Mouse (Mus musculus) heart, embryonic 13.5 days (tissue): ENCODE measurements around the gene BC016579. TPM values are rescaled to one million over a fixed set of nuclear protein-coding genes. Genes with fewer than 3 reads are reported as not detected.

Experiments used
- ATAC-seq: fragments of 200-750 bp; cut with Nextera tagmentation; 2 replicates; pipeline ENCODE4 v1.8.0; 2017; ENCODE audit warnings: moderate TSS enrichment; ENCODE audit not compliant: insufficient number of reproducible peaks, low FRiP score, low TSS enrichment; ENCODE audit errors: extremely low read depth
- H3K27ac ChIP-seq: fragments of 300-500 bp; sonication (generic); replicated peaks from 2 replicates; pipeline ENCODE4 v1.5.1; 2015; ENCODE audit warnings: moderate library complexity, mild to moderate bottlenecking, inconsistent platforms
- H3K27me3 ChIP-seq: fragments of 300-500 bp; sonication (generic); replicated peaks from 2 replicates; pipeline ENCODE4 v1.6.1; 2015; ENCODE audit warnings: mild to moderate bottlenecking, inconsistent platforms
- H3K36me3 ChIP-seq: fragments of 300-500 bp; sonication (generic); 2 replicates; pipeline ENCODE4 v1.6.1; 2015; ENCODE audit warnings: mild to moderate bottlenecking, inconsistent platforms
- H3K4me1 ChIP-seq: fragments of 300-500 bp; sonication (generic); 2 replicates; pipeline ENCODE4 v1.6.1; 2015; ENCODE audit warnings: inconsistent platforms
- H3K4me2 ChIP-seq: fragments of 300-500 bp; sonication (generic); 2 replicates; pipeline ENCODE4 v1.6.1; 2015; ENCODE audit warnings: inconsistent platforms, mild to moderate bottlenecking, moderate library complexity
- H3K4me3 ChIP-seq: fragments of 300-500 bp; sonication (generic); 2 replicates; pipeline ENCODE4 v1.5.1; 2015; ENCODE audit warnings: moderate library complexity, mild to moderate bottlenecking, inconsistent platforms
- H3K9ac ChIP-seq: fragments of 300-500 bp; sonication (generic); 2 replicates; pipeline ENCODE4 v1.6.1; 2015; ENCODE audit warnings: inconsistent platforms, mild to moderate bottlenecking, moderate library complexity
- H3K9me3 ChIP-seq: fragments of 300-500 bp; sonication (generic); 2 replicates; pipeline ENCODE4 v1.6.1; 2016; ENCODE audit warnings: inconsistent platforms
- WGBS: fragments of 180-500 bp; shearing (Covaris S2); methylation state at CpG from one replicate; pipeline ENCODE4 v1.1.7; 2015; ENCODE audit warnings: mixed read lengths; 5-methylcytosine and 5-hydroxymethylcytosine counted together
- polyA plus RNA-seq: library from polyadenylated mRNA; unstranded; fragments of >200 nt; fragmentation: Nextera tagmentation; extraction: Ambion mirVana; gene quantifications from 2 replicates; pipeline ENCODE4 v1.2.1, GENCODE M21; 2015

The BC016579 gene
- polyA plus RNA-seq, 1 experiment from 2014 or later = not detected

GRCm38 (mm10) chr16:45668178-45668577 is 14.3 kb upstream of the BC016579 start:
- H3K9ac ChIP-seq = no peak overlapping the region
- H3K27ac ChIP-seq = no peak overlapping the region
- H3K4me2 ChIP-seq = no peak overlapping the region
- no peaks in the 10 kb centered on the region for H3K27me3 ChIP-seq
- H3K4me3 ChIP-seq = no peak overlapping the region
- no peaks in the 10 kb centered on the region for H3K4me1 ChIP-seq
- H3K36me3 ChIP-seq = no peaks in the 10 kb centered on the region
- ATAC-seq = no peak
- no peaks in the 10 kb centered on the region for H3K9me3 ChIP-seq
- 40% methylated on average over 3 of the region's 3 CpGs for WGBS

GRCm38 (mm10) chr16:45666136-45666535 is 12.3 kb upstream of the BC016579 start:
- Histone ChIP-seq H3K4me1 (no peaks in the 10 kb centered on the region), H3K4me2 (no peak overlapping the region), H3K9ac (no peak overlapping the region), H3K36me3 (no peaks in the 10 kb centered on the region), H3K4me3 (no peak overlapping the region), H3K27ac (no peak overlapping the region), H3K27me3 (no peaks in the 10 kb centered on the region), H3K9me3 (no peaks in the 10 kb centered on the region)
- 53% methylated on average over 2 of the region's 2 CpGs for WGBS
- ATAC-seq = no peak

- ATAC-seq = no peak
Measured at GRCm38 (mm10) chr16:45662381-45662780, 8.5 kb upstream of the BC016579 start.

GRCm38 (mm10) chr16:45659596-45659995 is 5.7 kb upstream of the BC016579 start:
- 64% methylated on average over 4 of the region's 4 CpGs for WGBS
- Histone ChIP-seq H3K9me3 (no peaks in the 10 kb centered on the region), H3K4me3 (no peak overlapping the region), H3K9ac (no peak overlapping the region), H3K27me3 (peaks cover 6% of the 10 kb centered on the region), H3K36me3 (no peaks in the 10 kb centered on the region), H3K4me2 (no peak overlapping the region), H3K27ac (no peak overlapping the region), H3K4me1 (no peaks in the 10 kb centered on the region)
- ATAC-seq = no peak

More at GRCm38 (mm10) chr16:45662381-45662780, 8.5 kb upstream of the BC016579 start:
- Histone ChIP-seq H3K4me2 (no peak overlapping the region), H3K27me3 (no peaks in the 10 kb centered on the region), H3K4me1 (no peaks in the 10 kb centered on the region), H3K9ac (no peak overlapping the region), H3K36me3 (no peaks in the 10 kb centered on the region), H3K4me3 (no peak overlapping the region), H3K27ac (no peak overlapping the region), H3K9me3 (no peaks in the 10 kb centered on the region)

- Histone ChIP-seq H3K4me2 (no peak overlapping the region), H3K4me3 (no peak overlapping the region), H3K36me3 (no peaks in the 10 kb centered on the region), H3K9me3 (no peaks in the 10 kb centered on the region), H3K4me1 (peaks cover 8% of the 10 kb centered on the region), H3K27ac (no peak overlapping the region), H3K9ac (no peak overlapping the region), H3K27me3 (peaks cover 10% of the 10 kb centered on the region)
- 71% methylated on average over 1 of the region's 1 CpGs for WGBS
- ATAC-seq = no peak
Measured at GRCm38 (mm10) chr16:45658248-45658647, 4.4 kb upstream of the BC016579 start.

- H3K27me3 ChIP-seq = peaks cover 10% of the 10 kb centered on the region
- H3K4me3 ChIP-seq = no peak overlapping the region
- H3K36me3 ChIP-seq = no peaks in the 10 kb centered on the region
- no peak overlapping the region for H3K4me2 ChIP-seq
- no peak overlapping the region for H3K27ac ChIP-seq
- no peaks in the 10 kb centered on the region for H3K9me3 ChIP-seq
- no peak for ATAC-seq
- H3K9ac ChIP-seq = no peak overlapping the region
- H3K4me1 ChIP-seq = peaks cover 13% of the 10 kb centered on the region
- 75% methylated on average over 12 of the region's 12 CpGs for WGBS
Measured at GRCm38 (mm10) chr16:45657574-45658159, 3.8 kb upstream of the BC016579 start.

- ATAC-seq = no peak
- Histone ChIP-seq H3K27ac (no peak overlapping the region), H3K4me3 (no peak overlapping the region), H3K9ac (no peak overlapping the region), H3K27me3 (peaks cover 10% of the 10 kb centered on the region), H3K4me1 (peaks cover 16% of the 10 kb centered on the region), H3K36me3 (no peaks in the 10 kb centered on the region), H3K4me2 (peak overlapping the region; percentile 83), H3K9me3 (no peaks in the 10 kb centered on the region)
- WGBS = 65% methylated on average over 9 of the region's 9 CpGs
Measured at GRCm38 (mm10) chr16:45654465-45654864, 597 bp upstream of the BC016579 start.

GRCm38 (mm10) chr16:45653009-45653933 is 597 bp downstream of the BC016579 start:
- peak overlapping the region; percentile 83 for H3K4me2 ChIP-seq
- H3K9ac ChIP-seq = peak overlapping the region; percentile 54
- no peaks in the 10 kb centered on the region for H3K36me3 ChIP-seq
- WGBS = 7% methylated on average over 17 of the region's 17 CpGs
- no peak for ATAC-seq
- H3K9me3 ChIP-seq = no peaks in the 10 kb centered on the region
- H3K27me3 ChIP-seq = peaks cover 10% of the 10 kb centered on the region
- H3K27ac ChIP-seq = no peak overlapping the region
- peak overlapping the region; percentile 53 for H3K4me3 ChIP-seq
- H3K4me1 ChIP-seq = peaks cover 16% of the 10 kb centered on the region

GRCm38 (mm10) chr16:45651497-45651896 is 2.4 kb downstream of the BC016579 start:
- Histone ChIP-seq H3K27ac (no peak overlapping the region), H3K27me3 (peaks cover 10% of the 10 kb centered on the region), H3K9ac (no peak overlapping the region), H3K4me1 (peaks cover 16% of the 10 kb centered on the region), H3K36me3 (no peaks in the 10 kb centered on the region), H3K4me2 (no peak overlapping the region), H3K9me3 (no peaks in the 10 kb centered on the region), H3K4me3 (no peak overlapping the region)
- no peak for ATAC-seq
- WGBS = 50% methylated on average over 2 of the region's 2 CpGs

- no peak overlapping the region for H3K27ac ChIP-seq
- no peaks in the 10 kb centered on the region for H3K27me3 ChIP-seq
- 40% methylated on average over 6 of the region's 6 CpGs for WGBS
- H3K4me1 ChIP-seq = peaks cover 14% of the 10 kb centered on the region
- H3K9ac ChIP-seq = no peak overlapping the region
- no peak overlapping the region for H3K4me2 ChIP-seq
- ATAC-seq = no peak
- H3K4me3 ChIP-seq = no peak overlapping the region
- H3K36me3 ChIP-seq = no peaks in the 10 kb centered on the region
- H3K9me3 ChIP-seq = no peaks in the 10 kb centered on the region
Measured at GRCm38 (mm10) chr16:45644380-45644779, 9.5 kb downstream of the BC016579 start.

- no peak overlapping the region for H3K27ac ChIP-seq
- H3K9me3 ChIP-seq = no peaks in the 10 kb centered on the region
- H3K4me2 ChIP-seq = no peak overlapping the region
- peaks cover 14% of the 10 kb centered on the region for H3K4me1 ChIP-seq
- ATAC-seq = no peak
- no peak overlapping the region for H3K4me3 ChIP-seq
- 75% methylated on average over 3 of the region's 3 CpGs for WGBS
- no peak overlapping the region for H3K9ac ChIP-seq
- H3K36me3 ChIP-seq = no peaks in the 10 kb centered on the region
- H3K27me3 ChIP-seq = no peaks in the 10 kb centered on the region
Measured at GRCm38 (mm10) chr16:45643944-45644343, 9.9 kb downstream of the BC016579 start.
